Mouse (Mus musculus) inflammation-experienced regulatory T-cells, adult 6 months (primary cell): ENCODE results near the gene Mchr1. TPM values are rescaled to one million over a fixed set of nuclear protein-coding genes. Genes with fewer than 3 reads are reported as not detected.
"Not testable (repeated sequence)": the region's sequence is repeated elsewhere in the genome, so short reads cannot be mapped to it uniquely, and the experiment has no call there.

Experiments
- ATAC-seq: one replicate; pipeline ENCODE4 v1.8.0; 2017
- polyA plus RNA-seq, 3 experiments: library from polyadenylated mRNA; unstranded; fragments of 100-300 nt; shearing (Covaris generic); gene quantifications; one replicate each; pipeline ENCODE4 v1.2.1; 2017

Gene Mchr1
- not detected for polyA plus RNA-seq

- no peak for ATAC-seq
These were observed at the start of gene Mchr1 for GRCm38 (mm10) chr15:81235086-81235920. Gene Mchr1 (plus strand): TSS chr15:81235499.

DNA sequence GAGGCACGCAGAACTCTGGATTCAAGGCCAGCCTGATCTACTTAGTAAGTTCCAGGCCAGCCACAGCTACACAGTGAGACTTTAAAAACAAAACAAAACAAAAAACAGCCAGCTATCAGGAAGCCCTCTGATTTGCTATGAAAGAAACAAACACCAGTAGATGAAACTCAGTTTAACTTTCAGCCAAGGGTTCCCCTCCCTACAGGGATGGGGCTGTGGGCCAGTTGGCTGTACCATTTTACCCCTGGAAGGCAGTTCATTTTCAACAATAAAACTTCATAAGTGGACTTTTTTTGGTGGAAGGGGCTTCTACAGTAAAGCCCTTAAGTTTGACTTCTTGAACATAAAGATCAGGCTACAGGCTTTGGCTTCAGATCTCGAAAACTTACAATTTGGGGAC is 46.2 kb upstream of the Mchr1 start:
- no peak for ATAC-seq

GRCm38 (mm10) chr15:81190011-81190629 is 45.2 kb upstream of the Mchr1 start:
- no peak for ATAC-seq

DNA sequence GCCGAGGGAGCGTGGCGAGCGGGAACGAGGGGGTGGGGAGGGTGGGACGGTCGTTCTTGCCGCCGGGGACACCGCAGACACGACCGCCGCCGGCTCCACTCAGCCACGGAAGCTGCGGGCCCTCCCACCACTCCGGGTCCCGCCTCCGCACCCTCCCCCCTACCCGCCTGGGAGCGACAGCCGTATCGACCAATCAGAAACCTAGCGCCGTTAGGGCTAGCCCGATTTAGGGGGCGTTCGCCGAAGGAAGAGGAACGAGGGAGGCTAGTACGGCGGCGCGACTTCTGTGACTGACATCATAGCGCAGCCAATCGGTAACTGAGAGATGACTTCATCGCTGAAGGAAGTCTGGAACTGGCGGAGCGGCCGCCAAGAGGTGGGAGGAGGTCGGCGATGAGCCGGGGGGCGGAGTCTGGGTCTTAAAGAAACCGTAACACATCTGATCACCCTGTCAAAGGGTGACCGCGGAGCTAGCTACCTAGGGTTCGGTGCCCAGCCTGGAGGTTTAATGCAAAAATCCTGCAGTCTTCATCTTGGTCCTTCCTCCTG is 44.6 kb upstream of the Mchr1 start, which contains the start of gene Mrtfa:
TSS of gene Mrtfa (minus strand) at position 128 of the 549 bp plus-strand sequence.
- ATAC-seq, result peak; percentile 99

DNA sequence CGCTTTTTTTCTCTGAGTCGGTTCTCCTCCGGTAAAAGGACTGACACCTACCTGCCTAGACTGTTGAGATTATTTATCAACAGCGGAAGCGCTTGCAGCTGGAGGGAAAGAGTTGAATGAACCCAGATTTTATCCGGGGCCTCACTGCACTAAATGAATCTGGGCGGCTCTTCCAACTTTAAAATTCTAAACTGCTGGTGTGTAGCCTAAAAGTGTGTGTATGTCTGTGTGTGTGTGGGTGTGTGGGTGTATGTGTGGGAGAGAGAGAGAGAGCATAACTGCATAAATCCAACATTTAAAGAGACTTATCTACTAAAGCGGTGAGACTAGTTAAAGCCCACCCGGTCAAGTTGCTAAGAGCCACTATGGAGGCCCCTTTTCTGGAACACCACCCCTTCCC is 44.0 kb upstream of the Mchr1 start:
- no peak for ATAC-seq

GRCm38 (mm10) chr15:81192316-81192715 is 43.0 kb upstream of the Mchr1 start:
- no peak for ATAC-seq

GRCm38 (mm10) chr15:81192858-81193257 is 42.4 kb upstream of the Mchr1 start:
- no peak for ATAC-seq

DNA sequence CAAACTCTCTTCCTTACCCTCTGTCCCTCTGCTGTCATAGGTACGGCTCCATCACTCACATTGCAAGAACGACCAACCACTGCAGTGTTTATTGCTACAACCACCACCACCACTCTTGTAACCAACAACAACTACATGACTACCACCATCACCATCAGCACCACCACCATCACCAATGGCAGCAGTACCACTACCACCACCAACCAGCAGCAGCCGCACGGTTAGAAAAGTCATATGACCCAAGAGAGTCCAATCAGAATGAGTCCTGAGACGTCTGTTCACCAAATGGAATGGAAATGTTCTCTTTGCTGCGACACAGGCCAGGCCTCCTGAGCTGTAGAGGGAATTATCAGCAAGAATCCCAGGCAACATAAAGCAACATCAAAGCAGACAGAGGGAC is 40.5 kb upstream of the Mchr1 start:
- ATAC-seq, result no peak

GRCm38 (mm10) chr15:81195447-81195846 is 39.9 kb upstream of the Mchr1 start:
- ATAC-seq, result no peak

DNA sequence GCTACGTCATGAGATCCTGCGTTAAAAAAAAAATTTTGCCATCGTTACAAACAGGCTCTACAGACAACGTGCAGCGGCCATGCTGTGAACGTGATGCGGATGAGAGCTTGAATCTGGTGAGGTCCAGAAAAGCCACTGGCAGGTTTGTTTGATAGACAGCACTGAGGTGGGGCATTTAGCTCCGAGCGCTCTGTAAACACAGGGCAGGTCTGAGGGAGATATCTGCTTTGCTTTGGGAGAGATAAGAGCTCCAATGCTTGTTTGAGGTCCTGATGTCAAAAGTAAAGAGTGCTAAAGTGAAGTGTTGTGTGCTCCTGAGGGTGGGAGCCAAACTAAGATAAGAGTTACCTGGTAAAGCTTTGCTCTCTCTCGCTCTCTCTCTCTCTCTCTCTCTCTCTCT is 38.1 kb upstream of the Mchr1 start:
- ATAC-seq, result no peak

DNA sequence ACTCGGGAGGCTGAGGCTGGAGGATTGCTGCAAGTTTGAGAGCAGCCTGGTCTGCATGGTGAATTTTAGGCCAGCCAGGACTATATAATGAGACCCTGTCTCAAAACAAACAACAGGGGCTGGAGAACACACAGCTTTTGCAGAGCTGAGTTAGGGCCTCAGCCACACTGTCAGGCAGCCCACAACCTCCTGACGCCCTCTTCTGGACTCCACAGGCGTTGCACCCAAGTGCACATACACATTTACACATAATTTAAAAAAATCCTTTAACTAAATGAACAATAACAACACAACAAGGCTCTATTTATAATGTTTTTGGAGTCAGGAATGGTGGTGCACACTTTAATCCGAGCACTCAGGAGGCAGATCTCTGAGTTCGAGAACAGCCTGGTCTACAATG is 36.9 kb upstream of the Mchr1 start:
- no peak for ATAC-seq

- peak; percentile 74 for ATAC-seq
These were observed 35.8 kb upstream of the Mchr1 start for GRCm38 (mm10) chr15:81199372-81199959.

GRCm38 (mm10) chr15:81202462-81202861 is 32.8 kb upstream of the Mchr1 start:
- ATAC-seq, result no peak

GRCm38 (mm10) chr15:81210496-81210895 is 24.8 kb upstream of the Mchr1 start:
- ATAC-seq, result peak; percentile 70

- ATAC-seq, result no peak
These were observed 22.3 kb upstream of the Mchr1 start for GRCm38 (mm10) chr15:81212976-81213375.

DNA sequence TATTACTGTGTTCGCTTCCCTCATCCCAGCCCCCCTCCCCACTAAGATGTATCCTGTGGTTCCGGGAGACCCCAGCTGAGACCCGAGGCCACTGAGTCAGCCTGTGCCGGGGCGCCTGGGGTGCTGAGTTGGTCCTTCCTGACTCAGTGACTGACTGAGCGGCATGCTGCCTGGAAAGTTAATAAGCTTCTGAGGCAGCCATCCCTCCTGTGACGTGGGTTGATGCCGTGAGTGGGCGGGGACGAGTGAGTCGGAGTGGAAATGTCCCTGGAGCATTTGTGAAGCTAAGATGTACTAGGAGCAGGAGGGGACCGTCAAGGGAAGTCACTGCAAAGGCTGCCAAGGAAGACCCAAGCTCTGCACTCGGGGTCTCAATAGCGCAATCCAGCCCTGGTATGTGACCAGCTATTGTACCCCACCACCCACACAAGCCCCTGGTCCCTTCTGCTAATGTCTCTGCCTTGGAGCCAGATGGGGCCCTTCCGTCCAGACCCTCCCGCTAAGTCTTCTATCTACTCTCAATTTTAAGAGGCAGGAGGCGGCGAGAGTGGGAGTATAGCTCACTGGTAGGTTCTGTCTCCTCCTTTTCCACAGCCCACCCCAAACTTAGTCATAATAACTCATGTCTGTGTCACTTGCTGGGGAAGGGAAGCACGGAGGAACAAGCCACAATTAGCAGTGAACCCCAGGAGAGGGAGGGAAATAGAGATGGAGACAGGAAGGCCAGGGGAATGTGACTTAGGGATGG is 18.2 kb upstream of the Mchr1 start:
- no peak for ATAC-seq

GRCm38 (mm10) chr15:81219054-81219453 is 16.2 kb upstream of the Mchr1 start:
- no peak for ATAC-seq

GRCm38 (mm10) chr15:81220051-81220450 is 15.2 kb upstream of the Mchr1 start:
- not testable (repeated sequence) for ATAC-seq

GRCm38 (mm10) chr15:81221446-81221845 is 13.9 kb upstream of the Mchr1 start:
- no peak for ATAC-seq

GRCm38 (mm10) chr15:81225016-81225415 is 10.3 kb upstream of the Mchr1 start:
- ATAC-seq, result no peak

GRCm38 (mm10) chr15:81225732-81226131 is 9.6 kb upstream of the Mchr1 start:
- ATAC-seq, result no peak

- no peak for ATAC-seq
These were observed 8.5 kb upstream of the Mchr1 start for GRCm38 (mm10) chr15:81226796-81227195.

DNA sequence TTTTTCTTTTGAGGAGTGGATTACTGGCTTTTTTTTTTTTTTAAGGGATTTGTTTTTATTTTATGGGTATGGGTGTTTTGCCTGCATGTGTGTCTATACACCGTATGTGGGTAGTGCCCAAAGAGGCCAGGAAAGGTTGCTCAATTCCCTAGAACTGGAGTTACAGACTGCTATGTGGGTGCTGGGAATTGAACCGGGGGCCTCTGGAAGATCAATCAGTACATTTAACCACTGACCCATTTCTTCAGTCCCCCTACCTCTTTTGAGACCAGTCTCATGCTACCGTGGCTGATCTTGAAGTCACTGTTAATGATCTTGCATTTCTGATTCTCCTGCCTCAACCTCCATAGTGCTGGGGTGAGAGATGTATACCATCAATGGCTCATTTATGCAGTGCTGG is 8.0 kb upstream of the Mchr1 start:
- ATAC-seq, result no peak
